Mouse (Mus musculus): ENCODE measurements around the gene Emc10. TPM values are rescaled to one million over a fixed set of nuclear protein-coding genes. Genes with fewer than 3 reads are reported as not detected.
A peak's percentile ranks its signal among the peaks of the same experiment; 100 is the strongest.

The Emc10 gene
- 144 and 157 TPM in 2 replicates for polyA plus RNA-seq (2015; fragmentation: Nextera tagmentation; extraction: Ambion mirVana)

DNA sequence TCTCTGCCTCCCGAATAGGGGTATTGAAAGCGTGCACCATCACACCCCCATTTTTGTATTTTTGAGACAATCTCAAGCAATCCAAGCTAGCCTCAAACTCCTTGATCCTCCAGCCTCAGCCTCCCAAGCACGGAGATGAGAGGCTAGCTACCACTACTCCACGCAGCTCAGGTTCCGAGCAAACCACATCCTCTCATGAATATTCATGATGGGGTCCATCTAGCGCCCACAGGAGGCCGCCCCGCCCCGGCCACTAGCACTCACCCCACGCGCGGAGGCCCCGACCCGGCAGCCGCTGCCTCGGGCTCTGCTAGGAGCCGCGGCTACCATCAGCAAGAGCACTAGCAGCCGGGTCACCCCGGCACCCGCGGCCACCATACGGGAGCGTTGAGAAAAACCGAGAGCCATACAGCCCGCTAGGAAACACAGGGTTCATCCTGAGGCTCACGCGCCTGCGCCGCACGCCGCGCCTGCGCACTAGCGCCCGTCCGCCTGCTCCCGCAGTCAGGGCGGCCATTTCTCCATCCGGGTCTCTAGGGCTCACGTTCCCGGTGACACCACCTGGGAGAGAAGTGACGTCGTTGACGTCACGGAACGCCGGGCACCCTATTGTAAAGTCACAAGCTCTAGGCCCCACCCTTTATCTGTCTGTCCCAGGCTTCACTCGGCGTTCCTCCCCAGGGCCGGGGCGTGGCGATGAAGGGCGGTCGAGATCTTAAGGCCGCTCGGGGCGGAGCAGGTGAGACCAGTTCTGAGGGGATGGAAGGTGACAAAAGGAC lies at the start of gene Emc10, which contains the start of gene Fam71e1:
Emc10 (minus strand) TSS at position 538 of the 779 bp plus-strand sequence.
Fam71e1 (plus strand) TSS at position 590 of the 779 bp plus-strand sequence.
- Histone ChIP-seq H3K9ac (replicated peaks) (peak within 1 kb of the TSS; percentile 97), H3K4me1 (peaks cover 31% of the 10 kb centered on the region), H3K9me3 (replicated peaks) (no peaks in the 10 kb centered on the region), H3K27me3 (replicated peaks) (no peaks in the 10 kb centered on the region), H3K27ac (replicated peaks) (peak within 1 kb of the TSS; percentile 99), H3K36me3 (peaks cover 28% of the 10 kb centered on the region), H3K4me2 (peak within 1 kb of the TSS; percentile 83), H3K4me3 (replicated peaks) (peak within 1 kb of the TSS; percentile 77)
- under 1% methylated on average over 58 of the region's 58 CpGs for WGBS
- ATAC-seq (ENCODE audit: low FRiP score) = peak; percentile 95

DNA sequence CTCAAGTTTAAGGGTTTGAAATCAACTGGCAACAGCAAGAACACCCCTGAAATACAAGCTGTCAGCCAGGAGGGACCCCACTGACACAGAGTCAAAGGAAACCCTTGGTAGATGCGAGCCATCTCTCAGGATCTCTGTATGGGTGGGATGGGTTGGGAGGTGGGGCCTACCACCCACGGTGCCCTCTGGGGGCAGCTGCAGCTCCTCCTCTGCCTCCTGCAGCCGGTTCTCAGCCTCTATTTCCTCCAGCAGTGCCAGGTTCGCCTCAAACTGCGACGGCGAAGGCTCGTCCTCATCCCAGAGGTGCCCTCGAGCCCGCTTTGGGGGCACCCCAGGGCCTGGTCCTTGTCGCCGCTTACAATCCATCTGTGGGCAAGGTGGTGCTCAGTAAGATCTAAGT lies 46.7 kb upstream of the Emc10 start:
- H3K4me3 ChIP-seq (replicated peaks) = no peak overlapping the region
- no peaks in the 10 kb centered on the region for H3K27me3 ChIP-seq (replicated peaks)
- H3K9me3 ChIP-seq (replicated peaks) = no peaks in the 10 kb centered on the region
- no peak overlapping the region for H3K4me2 ChIP-seq
- no peak overlapping the region for H3K9ac ChIP-seq (replicated peaks)
- WGBS = 78% methylated on average over 12 of the region's 12 CpGs
- ATAC-seq (ENCODE audit: low FRiP score) = no peak
- H3K27ac ChIP-seq (replicated peaks) = no peak overlapping the region
- H3K4me1 ChIP-seq = peaks cover 8% of the 10 kb centered on the region
- peaks cover 10% of the 10 kb centered on the region; the same call in 1 of the 2 replicates for H3K36me3 ChIP-seq

DNA sequence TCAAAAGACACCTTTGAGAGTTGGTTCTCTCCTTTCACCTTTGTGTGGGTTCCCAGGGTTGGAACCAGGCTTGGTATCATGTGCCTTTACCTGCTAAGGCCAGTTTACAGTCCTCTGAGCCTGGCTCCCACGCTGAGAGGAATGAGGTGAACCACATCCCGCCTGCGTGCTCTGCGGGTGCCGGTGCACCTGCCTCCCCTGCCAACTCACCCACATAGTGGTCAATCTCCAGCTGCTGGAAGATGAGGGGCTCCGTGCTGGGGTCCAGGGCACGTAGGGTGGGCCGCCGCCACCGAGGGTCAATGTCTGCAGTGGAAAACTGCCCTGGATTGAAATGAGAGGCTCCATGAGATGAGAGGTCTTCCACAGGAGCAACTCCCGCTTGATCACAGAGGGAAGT lies 46.2 kb upstream of the Emc10 start:
- WGBS = 92% methylated on average over 11 of the region's 11 CpGs
- Histone ChIP-seq H3K27me3 (replicated peaks) (no peaks in the 10 kb centered on the region), H3K4me1 (peaks cover 3% of the 10 kb centered on the region), H3K27ac (replicated peaks) (no peak overlapping the region), H3K4me2 (no peak overlapping the region), H3K4me3 (replicated peaks) (no peak overlapping the region), H3K9ac (replicated peaks) (no peak overlapping the region), H3K36me3 (peaks cover 14% of the 10 kb centered on the region; the same call in 1 of the 2 replicates), H3K9me3 (replicated peaks) (no peaks in the 10 kb centered on the region)
- ATAC-seq (ENCODE audit: low FRiP score) = no peak

DNA sequence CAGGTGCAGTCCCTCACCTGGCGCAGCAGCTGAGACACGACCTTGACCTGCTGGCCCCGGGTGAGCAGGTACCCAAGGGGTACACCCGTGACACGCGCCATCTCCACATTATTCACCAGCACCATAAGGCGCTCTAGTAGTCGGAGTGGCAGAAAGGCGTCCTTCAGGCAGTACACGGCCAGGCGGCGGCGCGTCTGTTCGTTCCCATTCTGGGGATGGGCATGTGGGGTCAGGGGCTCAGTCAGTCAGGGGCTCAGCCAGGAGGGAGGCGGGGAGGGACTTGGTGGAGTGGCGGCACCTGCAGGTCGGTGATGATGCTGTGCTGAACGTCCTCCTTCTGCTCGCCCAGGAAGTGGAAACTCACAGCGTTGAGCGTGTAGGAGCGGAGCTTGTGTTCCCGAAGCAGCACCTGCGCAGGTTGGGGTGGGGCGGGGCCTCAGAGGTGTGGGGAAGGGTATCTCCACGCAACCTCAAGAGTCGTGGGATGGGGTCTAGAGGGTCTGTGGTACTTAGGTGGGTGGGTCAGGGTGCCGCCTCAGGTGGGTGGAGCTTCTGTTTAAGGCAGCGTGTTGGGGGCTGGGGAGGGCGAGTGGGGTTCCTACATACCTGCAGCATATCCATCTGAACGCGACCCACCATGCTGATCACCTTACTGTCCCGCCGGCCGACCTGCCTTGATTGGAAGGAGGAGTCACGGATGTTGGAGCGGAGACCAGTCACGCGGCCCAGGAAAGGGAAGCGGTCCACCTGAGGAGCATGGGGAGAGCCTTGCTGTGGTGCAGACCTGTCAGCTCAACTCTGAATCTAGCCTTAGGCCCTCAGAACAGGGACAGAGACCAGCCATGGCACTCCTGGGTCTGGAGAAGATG lies 42.7 kb upstream of the Emc10 start:
- no peak overlapping the region for H3K27ac ChIP-seq (replicated peaks)
- H3K36me3 ChIP-seq = peaks cover 17% of the 10 kb centered on the region
- ATAC-seq (ENCODE audit: low FRiP score) = no peak
- no peaks in the 10 kb centered on the region for H3K27me3 ChIP-seq (replicated peaks)
- H3K9ac ChIP-seq (replicated peaks) = no peak overlapping the region
- no peak overlapping the region for H3K4me3 ChIP-seq (replicated peaks)
- no peaks in the 10 kb centered on the region for H3K4me1 ChIP-seq
- no peak overlapping the region for H3K4me2 ChIP-seq
- 95% methylated on average over 41 of the region's 41 CpGs for WGBS
- H3K9me3 ChIP-seq (replicated peaks) = no peaks in the 10 kb centered on the region

DNA sequence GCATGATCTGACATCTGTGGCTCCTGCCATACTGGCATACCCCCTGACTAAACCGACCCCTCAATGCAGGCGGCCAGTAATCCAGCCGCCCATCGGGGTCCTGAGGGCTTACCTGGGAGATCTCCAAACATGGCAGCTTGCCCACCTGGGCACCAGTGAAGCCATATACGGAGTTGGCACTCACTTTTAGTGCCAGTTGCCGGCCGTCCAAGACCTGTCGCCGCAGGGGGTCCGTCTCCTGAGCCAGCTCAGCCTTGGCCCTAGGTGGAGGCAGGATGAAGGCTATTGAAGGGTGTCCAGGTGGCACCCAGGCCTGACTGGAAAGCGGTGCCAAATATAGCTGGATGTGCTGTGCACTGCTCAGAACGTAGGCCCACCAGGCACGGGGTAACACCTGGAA lies 41.2 kb upstream of the Emc10 start:
- H3K4me2 ChIP-seq = no peak overlapping the region
- H3K4me1 ChIP-seq = no peaks in the 10 kb centered on the region
- peaks cover 17% of the 10 kb centered on the region for H3K36me3 ChIP-seq
- H3K27ac ChIP-seq (replicated peaks) = no peak overlapping the region
- no peaks in the 10 kb centered on the region for H3K9me3 ChIP-seq (replicated peaks)
- no peak overlapping the region for H3K4me3 ChIP-seq (replicated peaks)
- no peak overlapping the region for H3K9ac ChIP-seq (replicated peaks)
- H3K27me3 ChIP-seq (replicated peaks) = no peaks in the 10 kb centered on the region
- 93% methylated on average over 13 of the region's 13 CpGs for WGBS
- ATAC-seq (ENCODE audit: low FRiP score) = no peak

DNA sequence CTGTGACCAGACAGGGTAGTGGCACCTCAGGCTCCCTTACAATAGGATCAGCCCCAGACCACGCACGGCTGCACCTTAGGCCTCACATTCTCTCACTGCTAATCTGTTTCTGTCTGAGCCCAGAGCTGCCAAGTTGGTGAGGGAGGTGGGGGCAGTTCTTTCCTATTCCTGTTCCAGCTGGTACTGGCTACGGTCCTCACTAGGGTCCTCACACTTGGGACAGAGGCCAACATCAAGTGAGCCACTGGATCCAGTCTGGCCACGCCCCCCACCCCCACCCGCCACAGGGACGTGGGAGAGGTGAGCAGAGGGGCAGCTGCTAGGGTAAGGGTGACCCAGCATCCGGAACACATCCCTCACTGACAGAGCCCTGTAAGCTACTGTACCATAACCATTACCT lies 40.7 kb upstream of the Emc10 start:
- no peak for ATAC-seq (ENCODE audit: low FRiP score)
- Histone ChIP-seq H3K9ac (replicated peaks) (no peak overlapping the region), H3K36me3 (peaks cover 14% of the 10 kb centered on the region), H3K27ac (replicated peaks) (no peak overlapping the region), H3K27me3 (replicated peaks) (no peaks in the 10 kb centered on the region), H3K4me2 (no peak overlapping the region), H3K4me1 (no peaks in the 10 kb centered on the region), H3K9me3 (replicated peaks) (no peaks in the 10 kb centered on the region), H3K4me3 (replicated peaks) (no peak overlapping the region)
- 90% methylated on average over 7 of the region's 7 CpGs for WGBS

DNA sequence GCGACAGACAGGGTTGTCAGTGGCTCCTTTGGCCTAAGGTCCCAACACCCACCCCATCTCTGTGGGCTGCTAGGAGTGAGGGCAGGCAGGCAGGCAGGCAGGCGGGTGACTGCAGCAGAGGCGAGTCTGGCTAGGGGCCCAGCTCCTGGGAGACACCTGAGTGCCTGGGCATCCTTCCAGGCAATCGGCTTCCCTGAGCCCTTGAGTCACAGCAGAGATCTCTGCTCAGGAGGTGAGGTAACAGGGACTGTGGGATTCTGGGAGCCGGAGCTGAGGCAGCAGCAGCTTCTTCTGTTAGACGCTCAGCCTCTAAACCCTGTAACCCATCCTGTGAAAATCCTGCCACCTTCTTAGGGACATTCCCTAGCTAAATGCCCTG lies 40.2 kb upstream of the Emc10 start:
- H3K4me2 ChIP-seq = no peak overlapping the region
- WGBS = 87% methylated on average over 6 of the region's 6 CpGs
- no peaks in the 10 kb centered on the region for H3K9me3 ChIP-seq (replicated peaks)
- H3K4me1 ChIP-seq = no peaks in the 10 kb centered on the region
- no peak overlapping the region for H3K27ac ChIP-seq (replicated peaks)
- ATAC-seq (ENCODE audit: low FRiP score) = no peak
- H3K36me3 ChIP-seq = peaks cover 11% of the 10 kb centered on the region
- no peaks in the 10 kb centered on the region for H3K27me3 ChIP-seq (replicated peaks)
- H3K4me3 ChIP-seq (replicated peaks) = no peak overlapping the region
- no peak overlapping the region for H3K9ac ChIP-seq (replicated peaks)

DNA sequence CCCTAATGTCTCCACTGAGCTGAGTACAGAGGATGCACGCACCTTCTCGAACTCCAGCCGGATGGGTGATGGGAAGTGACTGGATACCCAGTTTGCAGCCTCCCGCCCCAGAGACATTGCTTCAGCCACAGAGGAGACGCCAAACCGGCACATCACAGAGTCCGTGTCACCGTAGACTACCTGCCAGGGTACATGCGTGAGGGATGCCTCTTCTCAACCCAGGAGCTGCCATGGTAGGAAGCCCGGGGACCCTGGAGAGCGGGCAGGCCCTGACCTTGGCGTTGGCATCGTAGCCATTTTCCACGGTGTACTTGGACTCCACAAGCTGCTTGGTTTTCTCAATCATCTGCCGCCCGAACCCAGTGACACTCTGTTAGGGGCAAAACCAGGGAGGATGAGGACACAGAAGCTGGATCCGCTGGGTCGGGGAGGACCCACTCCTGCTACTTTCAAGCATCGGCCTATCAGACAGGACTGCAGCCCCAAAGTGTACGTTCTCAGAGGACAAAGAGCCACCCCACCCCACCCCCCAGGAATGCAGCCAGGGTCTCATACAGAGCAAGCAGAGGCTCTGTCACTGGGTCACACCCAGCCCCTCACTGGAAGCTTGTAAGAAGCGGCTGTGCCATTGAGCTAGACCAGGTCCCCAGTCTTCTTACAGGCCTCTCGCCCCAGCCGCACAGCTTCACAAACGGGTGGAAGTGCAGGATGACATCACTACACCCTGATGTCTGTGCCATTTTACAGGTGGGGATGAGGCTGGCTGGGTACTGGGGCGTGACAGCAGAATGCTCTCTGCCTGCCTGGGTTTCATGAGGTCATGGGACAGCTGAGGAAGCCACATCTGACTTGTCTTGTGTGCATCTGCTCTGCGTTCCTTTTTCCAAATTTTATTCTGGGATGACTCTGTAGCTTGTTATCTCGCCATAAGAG lies 39.6 kb upstream of the Emc10 start:
- Histone ChIP-seq H3K36me3 (peaks cover 11% of the 10 kb centered on the region), H3K4me3 (replicated peaks) (no peak overlapping the region), H3K4me1 (no peaks in the 10 kb centered on the region), H3K27ac (replicated peaks) (no peak overlapping the region), H3K9me3 (replicated peaks) (no peaks in the 10 kb centered on the region), H3K27me3 (replicated peaks) (no peaks in the 10 kb centered on the region), H3K9ac (replicated peaks) (no peak overlapping the region), H3K4me2 (no peak overlapping the region)
- no peak for ATAC-seq (ENCODE audit: low FRiP score)
- WGBS = 94% methylated on average over 27 of the region's 27 CpGs

DNA sequence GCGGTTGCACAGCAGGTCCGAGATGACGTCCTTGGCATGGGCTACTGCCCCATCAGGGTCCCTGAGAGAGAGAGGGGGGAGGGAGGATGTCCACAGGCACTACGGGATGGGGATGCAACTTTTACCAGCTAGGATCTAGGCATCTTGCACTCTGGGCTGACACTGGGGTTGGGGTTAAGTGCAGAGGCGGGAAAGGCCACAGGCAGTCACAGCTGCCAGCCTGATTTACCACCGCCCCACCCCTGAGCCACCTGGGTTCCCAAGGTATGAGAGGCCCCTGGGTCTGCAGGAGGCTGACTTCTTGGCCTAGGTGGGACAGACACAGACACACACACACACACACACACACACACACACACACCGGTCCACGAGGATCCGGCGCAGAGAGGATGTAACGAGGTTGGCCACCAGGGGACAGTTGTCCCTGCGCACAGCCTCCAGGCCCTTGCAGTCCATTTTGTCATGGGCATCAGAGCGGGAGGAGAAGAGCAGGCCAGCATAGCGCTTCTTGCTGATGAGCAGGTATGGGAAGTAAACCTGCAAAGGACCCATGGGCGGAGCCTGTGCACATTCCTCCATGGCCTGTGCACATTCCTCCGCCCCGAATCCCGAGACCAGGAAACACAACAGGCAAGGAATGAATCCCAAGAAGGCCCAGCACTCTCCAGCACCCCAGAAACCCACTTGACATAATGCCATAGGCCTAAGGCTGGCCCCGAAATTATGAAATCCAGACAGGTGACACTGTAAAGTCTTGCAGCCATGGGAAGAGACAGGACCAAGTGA lies 38.5 kb upstream of the Emc10 start:
- no peak overlapping the region for H3K9ac ChIP-seq (replicated peaks)
- no peak for ATAC-seq (ENCODE audit: low FRiP score)
- H3K27me3 ChIP-seq (replicated peaks) = peaks cover 5% of the 10 kb centered on the region; the same call in 1 of the 2 replicates
- no peak overlapping the region for H3K4me2 ChIP-seq
- no peak overlapping the region for H3K4me3 ChIP-seq (replicated peaks)
- 88% methylated on average over 19 of the region's 19 CpGs for WGBS
- no peak overlapping the region for H3K27ac ChIP-seq (replicated peaks)
- no peaks in the 10 kb centered on the region for H3K9me3 ChIP-seq (replicated peaks)
- H3K4me1 ChIP-seq = no peaks in the 10 kb centered on the region
- H3K36me3 ChIP-seq = peaks cover 7% of the 10 kb centered on the region

DNA sequence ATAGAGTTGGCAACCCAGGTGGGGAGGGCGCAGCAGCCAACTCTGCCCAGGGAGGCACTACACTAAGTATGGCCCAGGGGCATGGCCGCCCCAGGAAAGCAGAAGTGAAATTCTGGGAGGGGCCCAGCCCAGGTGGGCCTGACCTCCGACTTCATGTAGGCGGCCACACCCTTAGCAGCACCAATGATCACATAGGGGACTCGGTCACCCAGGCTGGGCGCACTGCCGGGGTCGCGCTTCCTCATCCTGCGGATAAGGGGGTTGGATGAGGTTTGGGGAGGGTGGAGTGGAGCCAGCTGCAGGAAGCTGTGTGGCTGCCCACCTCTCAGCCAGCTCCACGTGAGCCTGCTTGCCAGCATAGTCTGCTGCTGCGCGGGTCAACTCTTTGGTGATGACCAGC lies 37.9 kb upstream of the Emc10 start:
- Histone ChIP-seq H3K27me3 (replicated peaks) (peaks cover 8% of the 10 kb centered on the region), H3K9ac (replicated peaks) (no peak overlapping the region), H3K4me1 (no peaks in the 10 kb centered on the region), H3K4me3 (replicated peaks) (no peak overlapping the region), H3K4me2 (no peak overlapping the region), H3K9me3 (replicated peaks) (no peaks in the 10 kb centered on the region), H3K27ac (replicated peaks) (no peak overlapping the region), H3K36me3 (peaks cover 7% of the 10 kb centered on the region)
- ATAC-seq (ENCODE audit: low FRiP score) = no peak
- WGBS = 93% methylated on average over 13 of the region's 13 CpGs

DNA sequence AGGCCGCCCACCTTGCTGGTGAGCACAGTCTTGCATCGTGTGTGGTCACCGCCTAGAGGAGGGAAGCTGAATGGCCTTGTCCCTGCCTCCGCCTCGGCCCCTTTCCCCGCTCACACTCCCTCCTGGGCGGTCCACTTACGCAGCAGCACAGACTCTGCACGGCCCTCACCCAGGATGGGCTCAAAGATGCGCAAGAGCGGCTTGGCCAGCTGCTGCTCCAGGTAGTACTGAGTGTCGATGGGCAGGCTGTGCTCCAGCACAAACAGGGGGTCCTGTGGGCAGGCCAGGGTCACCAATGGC lies 37.4 kb upstream of the Emc10 start:
- Histone ChIP-seq H3K27me3 (replicated peaks) (peaks cover 13% of the 10 kb centered on the region), H3K27ac (replicated peaks) (no peak overlapping the region), H3K4me2 (no peak overlapping the region), H3K9ac (replicated peaks) (no peak overlapping the region), H3K9me3 (replicated peaks) (no peaks in the 10 kb centered on the region), H3K4me3 (replicated peaks) (no peak overlapping the region), H3K4me1 (no peaks in the 10 kb centered on the region), H3K36me3 (peaks cover 7% of the 10 kb centered on the region)
- 79% methylated on average over 12 of the region's 12 CpGs for WGBS
- ATAC-seq (ENCODE audit: low FRiP score) = no peak

All from neural tube, embryonic 15.5 days (tissue).